Mouse (Mus musculus): ENCODE data around the gene Papolb. TPM values are rescaled to one million over a fixed set of nuclear protein-coding genes. Genes with fewer than 3 reads are reported as not detected.

The Papolb gene
- total RNA-seq, 4 experiments from 2014 or later: 0.58 to 0.81 (median 0.66) TPM

- no peak for DNase-seq (ENCODE audit: low spot score in 2 of 2)
Observed at GRCm38 (mm10) chr5:142520360-142520759, 9.5 kb downstream of the Papolb start.

GRCm38 (mm10) chr5:142518973-142519372, 10.9 kb downstream of the Papolb start:
- DNase-seq (ENCODE audit: low spot score in 2 of 2): no peak

GRCm38 (mm10) chr5:142512112-142512511, 17.8 kb downstream of the Papolb start:
- peak in 1 of 2 experiments; percentile 41 for DNase-seq (ENCODE audit: low spot score in 2 of 2)

GRCm38 (mm10) chr5:142510061-142510414, 19.8 kb downstream of the Papolb start:
- DNase-seq (ENCODE audit: low spot score in 2 of 2): no peak

- no peak for DNase-seq (ENCODE audit: low spot score in 2 of 2)
Observed at GRCm38 (mm10) chr5:142509141-142510060, 20.5 kb downstream of the Papolb start.

- no peak for DNase-seq (ENCODE audit: low spot score in 2 of 2)
Observed at GRCm38 (mm10) chr5:142505695-142506423, 24.0 kb downstream of the Papolb start.

- DNase-seq (ENCODE audit: low spot score in 2 of 2): no peak
Observed at GRCm38 (mm10) chr5:142504175-142504574, 25.7 kb downstream of the Papolb start.

GRCm38 (mm10) chr5:142502414-142502813, 27.5 kb downstream of the Papolb start:
- peak; percentile 43 to 86 for DNase-seq (ENCODE audit: low spot score in 2 of 2)

GRCm38 (mm10) chr5:142500918-142501317, 29.0 kb downstream of the Papolb start:
- no peak for DNase-seq (ENCODE audit: low spot score in 2 of 2)

- DNase-seq (ENCODE audit: low spot score in 2 of 2): no peak
Observed at GRCm38 (mm10) chr5:142498964-142499363, 30.9 kb downstream of the Papolb start.

GRCm38 (mm10) chr5:142495321-142496096, 34.4 kb downstream of the Papolb start:
- DNase-seq (ENCODE audit: low spot score in 2 of 2): no peak

- no peak for DNase-seq (ENCODE audit: low spot score in 2 of 2)
Observed at GRCm38 (mm10) chr5:142493307-142493706, 36.6 kb downstream of the Papolb start.

GRCm38 (mm10) chr5:142489955-142490707, 39.7 kb downstream of the Papolb start:
- DNase-seq (ENCODE audit: low spot score in 2 of 2): no peak

- DNase-seq (ENCODE audit: low spot score in 2 of 2): no peak
Observed at GRCm38 (mm10) chr5:142486654-142487053, 43.2 kb downstream of the Papolb start.

- no peak for DNase-seq (ENCODE audit: low spot score in 2 of 2)
Observed at GRCm38 (mm10) chr5:142483581-142483980, 46.3 kb downstream of the Papolb start.

- no peak for DNase-seq (ENCODE audit: low spot score in 2 of 2)
Observed at GRCm38 (mm10) chr5:142482512-142482911, 47.4 kb downstream of the Papolb start.

GRCm38 (mm10) chr5:142478829-142479435, 50.9 kb downstream of the Papolb start:
- peak in 1 of 2 experiments; percentile 79 for DNase-seq (ENCODE audit: low spot score in 2 of 2)

GRCm38 (mm10) chr5:142477866-142478615, 51.8 kb downstream of the Papolb start:
- no peak for DNase-seq (ENCODE audit: low spot score in 2 of 2)

GRCm38 (mm10) chr5:142477346-142477745, 52.5 kb downstream of the Papolb start:
- peak in 1 of 2 experiments; percentile 52 for DNase-seq (ENCODE audit: low spot score in 2 of 2)
